Mouse (Mus musculus): ENCODE data around the gene Krtcap2. TPM values are rescaled to one million over a fixed set of nuclear protein-coding genes. Genes with fewer than 3 reads are reported as not detected.

Krtcap2 gene
- total RNA-seq, 2 experiments from 2014 or later = 86.2 to 106 TPM

GRCm38 (mm10) chr3:89244982-89245687 lies 631 bp upstream of the Krtcap2 start:
- intact Hi-C loops (cut with DNase I) = loop anchor here (5.0 kb wide), 1 partner anchor 37 kb away; the partner anchor contains the start of gene Efna1

GRCm38 (mm10) chr3:89246261-89247100 lies 715 bp downstream of the Krtcap2 start, which contains the start of gene Trim46:
Trim46 (minus strand) TSS chr3:89246309.
- peak; percentile 95 for DNase-seq
- intact Hi-C loops (cut with DNase I) = loop anchor here (5.0 kb wide), 1 partner anchor 36 kb away; the partner anchor contains the start of gene Efna1

More at GRCm38 (mm10) chr3:89244982-89245687, 631 bp upstream of the Krtcap2 start:
- peak; percentile 93 for DNase-seq

- no peak for DNase-seq
- intact Hi-C loops (cut with DNase I) = loop anchor here (5.0 kb wide), 1 partner anchor 35 kb away; the partner anchor contains the start of gene Efna1
Observed at GRCm38 (mm10) chr3:89247466-89247865, 1.7 kb downstream of the Krtcap2 start.

GRCm38 (mm10) chr3:89250435-89251040 lies 4.8 kb downstream of the Krtcap2 start:
- peak; percentile 57 for DNase-seq
- intact Hi-C loops (cut with DNase I) = no loop called here

- intact Hi-C loops (cut with DNase I) = no loop called here
- DNase-seq = peak; percentile 18
Observed at GRCm38 (mm10) chr3:89251365-89251895, 5.7 kb downstream of the Krtcap2 start.

GRCm38 (mm10) chr3:89254994-89255393 lies 9.2 kb downstream of the Krtcap2 start:
- DNase-seq = no peak
- intact Hi-C loops (cut with DNase I) = no loop called here

GRCm38 (mm10) chr3:89256177-89256576 lies 10.4 kb downstream of the Krtcap2 start:
- intact Hi-C loops (cut with DNase I) = no loop called here
- DNase-seq = no peak

GRCm38 (mm10) chr3:89259076-89259475 lies 13.3 kb downstream of the Krtcap2 start, which contains the start of gene Dpm3:
Dpm3 (plus strand) TSS chr3:89259358.
- intact Hi-C loops (cut with DNase I) = no loop called here

GRCm38 (mm10) chr3:89260211-89260610 lies 14.4 kb downstream of the Krtcap2 start:
- intact Hi-C loops (cut with DNase I) = no loop called here
- DNase-seq = no peak

More at GRCm38 (mm10) chr3:89259076-89259475, 13.3 kb downstream of the Krtcap2 start, which contains the start of gene Dpm3:
- DNase-seq = no peak

GRCm38 (mm10) chr3:89262417-89262816 lies 16.7 kb downstream of the Krtcap2 start:
- intact Hi-C loops (cut with DNase I) = no loop called here
- DNase-seq = no peak

GRCm38 (mm10) chr3:89266439-89266893 lies 20.7 kb downstream of the Krtcap2 start:
- DNase-seq = peak; percentile 72
- intact Hi-C loops (cut with DNase I) = no loop called here

GRCm38 (mm10) chr3:89268916-89269315 lies 23.1 kb downstream of the Krtcap2 start:
- intact Hi-C loops (cut with DNase I) = no loop called here
- no peak for DNase-seq

GRCm38 (mm10) chr3:89270051-89270755 lies 24.4 kb downstream of the Krtcap2 start, which contains the start of gene Slc50a1:
Slc50a1 (minus strand) TSS chr3:89270570.
- intact Hi-C loops (cut with DNase I) = no loop called here
- DNase-seq = peak; percentile 86

- peak; percentile 53 for DNase-seq
- intact Hi-C loops (cut with DNase I) = no loop called here
Observed at GRCm38 (mm10) chr3:89270891-89271290, 25.1 kb downstream of the Krtcap2 start.

GRCm38 (mm10) chr3:89271760-89272159 lies 26.0 kb downstream of the Krtcap2 start:
- intact Hi-C loops (cut with DNase I) = no loop called here
- peak; percentile 47 for DNase-seq

- no peak for DNase-seq
- intact Hi-C loops (cut with DNase I) = no loop called here
Observed at GRCm38 (mm10) chr3:89276061-89276460, 30.3 kb downstream of the Krtcap2 start.

GRCm38 (mm10) chr3:89277281-89278021 lies 31.7 kb downstream of the Krtcap2 start:
- intact Hi-C loops (cut with DNase I) = no loop called here
- no peak for DNase-seq

GRCm38 (mm10) chr3:89278107-89278506 lies 32.3 kb downstream of the Krtcap2 start:
- DNase-seq = no peak
- intact Hi-C loops (cut with DNase I) = no loop called here

GRCm38 (mm10) chr3:89278643-89279042 lies 32.9 kb downstream of the Krtcap2 start:
- no peak for DNase-seq
- intact Hi-C loops (cut with DNase I) = no loop called here
